Mouse (Mus musculus) kidney, adult 2 months (tissue): ENCODE measurements at regions not wholly inside any gene's neighbourhood (a gene's known extent, or its start where the extent isn't known, plus 50 kb on each side); places are given as distances from the start of the nearest gene placed in this dataset.

Source experiments
- CTCF ChIP-seq: fragments of 200-500 bp; conservative IDR thresholded peaks from 2 replicates; pipeline ENCODE4 v1.5.1; 2011; ENCODE audit warnings: low read depth, mild to moderate bottlenecking, control low read depth, low read length, moderate library complexity, mixed read lengths; ENCODE audit not compliant: insufficient read depth, insufficient read length
- POLR2A ChIP-seq: fragments of 200-500 bp; IDR thresholded peaks from one replicate; pipeline ENCODE4 v1.6.1; 2011; ENCODE audit warnings: low read depth, low read length, control low read depth

DNA sequence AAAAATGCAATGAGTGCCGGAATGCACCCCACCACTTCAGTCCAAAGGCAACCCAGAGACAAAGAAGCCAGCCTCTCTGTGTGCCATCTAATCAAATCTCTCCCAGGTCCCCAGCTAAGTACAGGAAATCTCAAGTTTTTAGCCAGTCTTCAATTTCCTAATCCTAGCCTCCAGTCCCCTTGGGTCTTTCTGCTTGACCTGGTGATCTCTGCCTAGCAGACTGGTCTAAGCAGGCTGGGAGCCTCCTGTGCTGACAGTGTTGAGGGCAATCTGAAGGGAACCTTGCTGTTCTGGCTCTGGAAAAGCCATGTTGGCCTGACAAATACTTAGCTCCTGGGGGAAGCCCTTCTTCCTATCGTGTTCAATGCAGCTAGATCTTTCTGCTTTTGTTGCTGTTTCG is 248.9 kb downstream of the Nedd1 start:
- no peak for TF ChIP-seq CTCF
- TF ChIP-seq POLR2A: no peak
